Mouse (Mus musculus) hindbrain, embryonic 15.5 days (tissue): ENCODE measurements around the gene Crybb1. TPM values are rescaled to one million over a fixed set of nuclear protein-coding genes. Genes with fewer than 3 reads are reported as not detected.

ENCODE experiments used
- ATAC-seq: fragments of 200-750 bp; cut with Nextera tagmentation; 2 replicates; pipeline ENCODE4 v1.8.0; 2017; ENCODE audit warnings: low read depth, moderate number of reproducible peaks, moderate TSS enrichment; ENCODE audit not compliant: low FRiP score
- H3K27ac ChIP-seq: fragments of 300-500 bp; sonication (generic); replicated peaks from 2 replicates; pipeline ENCODE4 v1.5.1; 2015; ENCODE audit warnings: mild to moderate bottlenecking, inconsistent platforms
- H3K27me3 ChIP-seq: fragments of 300-500 bp; sonication (generic); 2 replicates; pipeline ENCODE4 v1.6.1; 2015; ENCODE audit warnings: control low read depth, inconsistent platforms
- H3K36me3 ChIP-seq: fragments of 300-500 bp; sonication (generic); 2 replicates; pipeline ENCODE4 v1.6.1; 2015; ENCODE audit warnings: control low read depth, inconsistent platforms
- H3K4me1 ChIP-seq: fragments of 300-500 bp; sonication (generic); replicated peaks from 2 replicates; pipeline ENCODE4 v1.6.1; 2015; ENCODE audit warnings: control low read depth, inconsistent platforms
- H3K4me2 ChIP-seq: fragments of 300-500 bp; sonication (generic); 2 replicates; pipeline ENCODE4 v1.6.1; 2015; ENCODE audit warnings: moderate library complexity, mild to moderate bottlenecking, inconsistent platforms
- H3K4me3 ChIP-seq: fragments of 300-500 bp; sonication (generic); 2 replicates; pipeline ENCODE4 v1.5.1; 2015; ENCODE audit warnings: mild to moderate bottlenecking, inconsistent platforms
- H3K9ac ChIP-seq: fragments of 300-500 bp; sonication (generic); 2 replicates; pipeline ENCODE4 v1.6.1; 2015; ENCODE audit warnings: inconsistent platforms
- H3K9me3 ChIP-seq: fragments of 300-500 bp; sonication (generic); 2 replicates; pipeline ENCODE4 v1.6.1; 2016; ENCODE audit warnings: control low read depth, inconsistent platforms
- WGBS: fragments of 180-500 bp; shearing (Covaris S2); methylation state at CpG from one replicate; pipeline ENCODE4 v1.1.7; 2015; 5-methylcytosine and 5-hydroxymethylcytosine counted together
- polyA plus RNA-seq: library from polyadenylated mRNA; unstranded; fragments of >200 nt; fragmentation: Nextera tagmentation; extraction: Ambion mirVana; gene quantifications from 2 replicates; pipeline ENCODE4 v1.2.1, GENCODE M21; 2015

The Crybb1 gene
- polyA plus RNA-seq, 1 experiment from 2014 or later = 5.3 TPM

DNA sequence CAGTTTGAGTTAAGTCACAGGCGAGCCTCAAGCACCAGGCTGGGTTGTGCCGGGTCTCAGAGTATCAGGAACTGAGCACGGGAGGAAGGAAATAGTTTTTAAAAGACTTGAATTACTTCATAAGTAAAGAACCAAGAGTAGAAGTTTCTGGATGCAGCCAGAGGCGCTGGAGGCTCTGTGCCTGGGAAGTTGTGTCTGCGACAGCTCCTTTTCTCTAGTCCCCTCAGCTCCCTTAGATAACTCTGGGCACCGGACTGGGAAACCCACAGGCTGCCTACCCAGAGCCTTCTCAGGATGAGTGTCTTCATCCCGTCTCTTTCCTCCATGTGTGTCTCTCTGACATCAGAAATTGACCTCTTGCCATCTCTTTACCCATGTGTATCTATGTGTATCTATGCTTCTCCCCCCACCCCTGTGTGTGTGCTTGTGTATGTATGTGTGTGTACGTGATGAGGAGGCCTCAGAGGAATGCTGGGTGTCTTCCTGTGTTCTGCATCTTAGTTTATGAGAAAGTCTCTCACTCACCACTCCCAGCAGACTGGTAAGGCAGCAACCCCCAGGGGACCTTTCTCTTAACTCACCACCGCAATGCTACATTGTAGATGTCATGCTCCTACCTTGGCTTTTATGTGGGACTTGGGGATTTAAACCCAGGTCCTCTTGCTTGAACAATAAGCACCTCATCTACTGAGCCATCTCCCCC, 27.3 kb downstream of the Crybb1 start:
- Histone ChIP-seq H3K4me2 (no peak overlapping the region), H3K27ac (no peak overlapping the region), H3K36me3 (no peaks in the 10 kb centered on the region), H3K4me1 (peaks cover 7% of the 10 kb centered on the region), H3K4me3 (no peak overlapping the region), H3K9me3 (no peaks in the 10 kb centered on the region), H3K27me3 (no peaks in the 10 kb centered on the region), H3K9ac (no peak overlapping the region)
- 83% methylated on average over 9 of the region's 9 CpGs for WGBS
- ATAC-seq = no peak

DNA sequence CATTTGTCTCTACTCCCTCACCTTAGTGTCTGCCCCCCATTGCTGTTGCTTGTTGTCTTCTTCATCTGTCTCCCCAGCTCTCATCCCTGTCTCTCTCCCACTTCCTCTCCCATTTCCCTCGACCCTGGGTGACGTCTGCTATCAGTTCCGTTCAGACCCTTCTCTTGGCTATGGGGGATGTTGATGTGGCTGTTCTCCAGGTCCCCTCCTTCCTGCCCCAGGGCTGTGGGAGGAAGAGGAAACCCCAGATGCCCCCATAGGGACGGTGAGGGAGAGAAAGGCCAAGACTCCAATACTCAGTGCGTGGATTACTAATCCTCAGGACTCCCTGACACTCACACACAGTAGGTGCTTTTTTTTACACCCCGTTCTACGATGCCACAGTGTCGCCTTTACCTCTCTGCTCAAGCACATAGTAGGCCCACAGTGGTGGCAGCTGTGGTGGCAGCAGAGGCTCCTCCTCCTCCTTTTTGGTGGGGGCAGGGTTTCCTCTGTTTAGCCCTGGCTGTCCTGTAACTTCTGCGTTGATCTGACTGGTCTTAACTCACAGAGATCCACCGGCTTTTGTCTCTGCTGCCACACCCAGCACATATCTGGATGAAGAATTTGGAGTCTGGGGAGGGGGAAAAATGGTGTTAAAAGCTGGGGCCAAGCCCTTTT, 28.1 kb downstream of the Crybb1 start:
- 80% methylated on average over 10 of the region's 10 CpGs for WGBS
- Histone ChIP-seq H3K36me3 (no peaks in the 10 kb centered on the region), H3K4me1 (peaks cover 4% of the 10 kb centered on the region), H3K9me3 (no peaks in the 10 kb centered on the region), H3K9ac (no peak overlapping the region), H3K4me2 (no peak overlapping the region), H3K27ac (no peak overlapping the region), H3K27me3 (no peaks in the 10 kb centered on the region), H3K4me3 (no peak overlapping the region)
- ATAC-seq = no peak

DNA sequence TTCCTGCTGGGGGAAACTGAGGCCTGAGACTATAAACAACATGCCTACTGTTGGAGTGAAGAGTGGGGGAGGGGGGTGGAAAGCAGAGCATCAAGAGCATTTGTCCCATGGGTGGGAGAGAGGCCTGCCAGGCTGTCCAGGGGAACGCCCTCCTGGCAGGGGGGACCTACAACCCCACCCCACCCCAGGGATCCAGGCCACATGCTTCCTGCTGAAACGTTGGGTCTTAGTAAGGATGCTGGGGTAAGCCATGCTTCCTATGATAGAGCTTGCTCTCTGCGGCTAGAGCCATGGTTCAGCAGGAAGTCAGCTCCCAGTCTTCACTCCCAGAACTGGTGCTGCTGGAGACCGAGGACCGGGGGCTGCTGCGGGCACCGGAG, 28.6 kb downstream of the Crybb1 start:
- H3K36me3 ChIP-seq = no peaks in the 10 kb centered on the region
- no peak for ATAC-seq
- no peak overlapping the region for H3K4me2 ChIP-seq
- H3K9me3 ChIP-seq = no peaks in the 10 kb centered on the region
- no peak overlapping the region for H3K4me3 ChIP-seq
- H3K4me1 ChIP-seq = peaks cover 4% of the 10 kb centered on the region
- WGBS = 84% methylated on average over 7 of the region's 7 CpGs
- H3K27me3 ChIP-seq = no peaks in the 10 kb centered on the region
- 0 out of 2 replicates have a peak overlapping the region, but pooled peaks have one; percentile 30 for H3K27ac ChIP-seq
- no peak overlapping the region for H3K9ac ChIP-seq

DNA sequence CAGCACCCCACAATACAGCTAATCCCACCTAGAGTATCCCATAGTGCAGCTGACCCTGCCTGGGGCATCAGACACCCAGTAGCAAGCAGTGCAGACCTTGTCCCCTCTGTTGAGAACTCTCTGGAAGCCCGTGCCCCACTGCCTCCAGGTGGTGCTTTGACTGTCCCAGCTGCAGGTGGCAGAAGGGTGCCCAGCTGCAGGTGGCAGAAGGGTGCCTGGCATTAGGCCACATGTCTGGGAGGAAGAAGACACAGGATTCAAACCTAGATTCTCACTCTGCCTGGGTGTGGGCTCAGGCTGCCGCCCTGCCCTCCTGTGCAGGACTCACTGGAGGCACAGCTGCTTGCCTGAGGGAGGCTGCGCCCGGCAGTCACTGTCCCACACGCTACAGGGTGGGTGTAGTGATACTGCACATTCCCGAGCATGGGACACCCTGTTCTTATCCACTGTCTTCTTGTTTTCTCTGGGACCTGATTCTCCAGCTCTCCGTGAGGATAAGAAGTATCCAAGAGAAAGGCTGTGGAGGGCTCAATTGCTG, 30.0 kb downstream of the Crybb1 start:
- H3K27me3 ChIP-seq = no peaks in the 10 kb centered on the region
- H3K9me3 ChIP-seq = no peaks in the 10 kb centered on the region
- no peak overlapping the region for H3K27ac ChIP-seq
- H3K4me1 ChIP-seq = peaks cover 4% of the 10 kb centered on the region; the same call in 1 of the 2 replicates
- no peak overlapping the region for H3K4me2 ChIP-seq
- H3K4me3 ChIP-seq = no peak overlapping the region
- no peak overlapping the region for H3K9ac ChIP-seq
- ATAC-seq = no peak
- 90% methylated on average over 7 of the region's 7 CpGs for WGBS
- H3K36me3 ChIP-seq = no peaks in the 10 kb centered on the region

DNA sequence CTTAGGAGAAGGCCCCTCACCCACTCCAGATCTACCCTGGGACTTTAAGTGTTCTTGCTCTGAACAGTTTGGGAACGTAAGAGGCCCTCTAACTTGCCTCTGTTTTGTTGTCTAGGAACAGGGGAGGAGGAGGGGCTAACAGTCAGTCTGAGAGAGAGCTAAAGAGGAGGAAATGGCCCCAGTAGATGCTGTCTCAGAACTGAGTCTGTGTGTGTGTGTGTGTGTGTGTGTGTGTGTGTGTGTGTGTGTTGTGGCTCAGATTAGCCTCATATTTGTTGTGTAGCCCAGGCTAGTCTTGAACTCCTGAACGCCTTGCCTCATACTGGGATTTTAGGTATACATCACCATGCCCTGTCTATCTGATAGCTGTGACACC, 31.0 kb downstream of the Crybb1 start:
- WGBS = 87% methylated on average over 2 of the region's 2 CpGs
- no peak overlapping the region for H3K27ac ChIP-seq
- no peaks in the 10 kb centered on the region for H3K36me3 ChIP-seq
- peaks cover 11% of the 10 kb centered on the region for H3K4me1 ChIP-seq
- no peak overlapping the region for H3K9ac ChIP-seq
- H3K4me2 ChIP-seq = no peak overlapping the region
- H3K4me3 ChIP-seq = no peak overlapping the region
- no peaks in the 10 kb centered on the region for H3K9me3 ChIP-seq
- H3K27me3 ChIP-seq = no peaks in the 10 kb centered on the region
- no peak for ATAC-seq

DNA sequence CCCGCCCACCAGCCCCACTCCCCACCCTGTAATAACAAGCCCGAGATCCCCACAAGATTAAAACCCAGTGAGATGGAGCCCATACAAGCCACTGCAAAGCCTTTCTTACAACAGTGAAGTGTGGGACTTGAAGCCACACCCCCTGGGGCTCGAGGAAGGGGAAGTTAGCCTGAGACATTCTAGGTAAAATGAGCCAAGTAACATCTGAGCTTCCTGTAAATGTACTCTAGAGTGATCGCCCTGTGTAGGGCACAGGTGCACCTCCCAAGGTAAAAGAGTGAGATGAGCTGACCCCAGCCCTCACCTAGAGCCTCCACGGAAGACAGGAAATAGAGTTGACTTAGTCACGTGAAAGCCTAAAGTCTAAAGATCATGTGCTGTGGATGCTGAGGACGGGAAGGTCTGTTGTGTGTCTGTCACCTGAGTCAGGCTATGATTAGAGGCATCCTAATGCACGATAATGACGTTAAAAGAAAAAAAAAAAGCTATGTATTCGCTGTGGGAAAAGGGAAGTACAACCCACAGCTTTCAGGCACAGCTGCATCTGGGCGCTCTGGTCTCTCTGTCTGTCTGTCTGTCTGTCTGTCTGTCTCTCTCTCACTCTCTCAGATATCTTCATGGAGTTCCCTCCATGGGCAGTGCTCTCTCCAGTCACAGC, 31.5 kb downstream of the Crybb1 start:
- no peak overlapping the region for H3K9ac ChIP-seq
- no peak overlapping the region for H3K27ac ChIP-seq
- no peaks in the 10 kb centered on the region for H3K36me3 ChIP-seq
- no peak overlapping the region for H3K4me3 ChIP-seq
- 84% methylated on average over 11 of the region's 11 CpGs for WGBS
- ATAC-seq = no peak
- H3K4me1 ChIP-seq = peaks cover 12% of the 10 kb centered on the region
- H3K4me2 ChIP-seq = no peak overlapping the region
- no peaks in the 10 kb centered on the region for H3K27me3 ChIP-seq
- H3K9me3 ChIP-seq = no peaks in the 10 kb centered on the region

DNA sequence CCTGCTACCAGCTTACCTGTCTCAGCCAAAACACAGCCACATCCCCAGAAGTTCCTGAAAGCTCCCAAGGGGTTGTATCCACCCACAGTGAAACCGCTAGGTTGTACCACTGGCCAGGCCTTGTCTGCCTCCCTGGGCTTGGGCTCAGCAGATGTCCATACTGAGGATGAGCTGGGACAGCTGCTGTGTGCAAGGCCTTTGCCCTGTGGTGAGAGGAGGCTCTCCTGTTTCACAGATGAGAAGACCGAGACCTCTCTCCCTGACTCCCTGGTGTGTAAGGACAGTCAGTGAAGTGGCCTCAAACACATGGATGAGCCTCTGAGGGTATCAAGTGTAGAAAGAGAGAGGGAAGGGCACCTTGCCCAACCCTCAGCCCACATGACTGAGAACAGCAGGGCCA, 32.0 kb downstream of the Crybb1 start:
- Histone ChIP-seq H3K36me3 (no peaks in the 10 kb centered on the region), H3K9me3 (no peaks in the 10 kb centered on the region), H3K27ac (no peak overlapping the region), H3K4me2 (no peak overlapping the region), H3K4me3 (no peak overlapping the region), H3K4me1 (peaks cover 8% of the 10 kb centered on the region; the same call in 1 of the 2 replicates), H3K27me3 (no peaks in the 10 kb centered on the region), H3K9ac (no peak overlapping the region)
- ATAC-seq = no peak
- 93% methylated on average over 2 of the region's 2 CpGs for WGBS

DNA sequence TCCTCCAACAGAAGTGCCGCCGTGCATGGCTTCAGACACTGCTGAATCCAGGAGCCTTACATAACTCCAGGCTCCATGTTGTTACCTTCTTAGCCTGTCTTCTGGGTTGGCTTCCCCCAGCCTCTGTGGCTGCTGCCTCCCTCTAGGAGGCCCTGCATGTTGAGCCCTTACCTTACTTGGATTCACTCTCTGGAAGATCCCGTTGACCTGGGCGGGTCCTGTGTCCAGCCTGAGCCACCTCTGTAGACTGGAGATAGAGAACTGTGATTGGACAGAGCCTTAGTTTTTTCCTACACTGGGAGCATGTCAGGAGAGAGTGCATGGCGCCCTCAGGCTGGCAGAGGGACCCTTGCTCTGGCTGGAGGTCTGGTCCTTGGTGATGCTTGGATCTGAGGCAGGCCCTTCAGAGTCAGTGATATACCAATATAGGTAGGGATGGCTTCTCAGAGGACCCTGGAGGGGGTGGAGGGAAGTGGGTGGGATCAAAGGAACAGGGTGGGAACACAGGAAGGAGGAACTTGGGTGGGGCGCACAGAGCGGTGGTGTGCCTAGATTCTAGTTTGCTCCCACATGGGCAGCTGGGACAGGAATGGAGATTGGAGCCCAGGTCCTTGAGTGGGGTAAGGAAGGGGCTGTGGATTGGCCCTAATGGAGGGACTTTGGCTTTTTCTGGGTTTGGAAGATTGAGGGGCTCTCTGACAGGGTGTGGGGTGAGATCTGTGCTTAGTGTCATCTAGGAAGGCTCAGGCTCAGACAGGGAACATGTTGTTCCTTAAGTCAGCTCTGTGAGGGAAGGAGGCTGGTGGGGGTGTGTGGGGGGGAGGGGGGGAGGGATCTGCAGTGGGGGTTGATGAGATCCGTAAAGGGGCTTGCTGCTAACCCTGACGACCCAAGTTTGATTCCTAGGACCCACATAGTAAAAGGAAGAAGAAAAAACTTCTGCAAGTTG, 32.9 kb downstream of the Crybb1 start:
- Histone ChIP-seq H3K27me3 (no peaks in the 10 kb centered on the region), H3K27ac (no peak overlapping the region), H3K4me1 (peaks cover 8% of the 10 kb centered on the region; the same call in 1 of the 2 replicates), H3K4me3 (no peak overlapping the region), H3K4me2 (no peak overlapping the region), H3K36me3 (no peaks in the 10 kb centered on the region), H3K9me3 (no peaks in the 10 kb centered on the region), H3K9ac (no peak overlapping the region)
- WGBS = 86% methylated on average over 9 of the region's 9 CpGs
- ATAC-seq = no peak

DNA sequence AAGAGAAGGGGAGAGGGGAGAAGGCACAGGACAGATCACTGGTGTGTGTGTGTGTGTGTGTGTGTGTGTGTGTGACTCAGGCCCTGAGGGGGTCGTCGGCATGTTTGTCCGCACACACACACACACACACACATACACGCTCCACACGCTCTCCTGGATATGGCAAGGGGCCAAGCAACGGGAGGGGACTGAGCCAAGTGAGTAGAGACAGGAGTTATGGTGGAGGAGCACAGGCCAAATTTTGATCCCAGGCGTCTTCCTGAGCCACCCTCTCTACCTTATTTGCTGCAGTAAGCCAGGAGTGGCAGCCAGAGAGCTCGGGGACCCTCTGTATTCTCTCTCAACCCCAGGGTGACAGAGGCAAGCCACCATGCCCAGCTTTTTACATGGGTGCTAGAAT, 33.6 kb downstream of the Crybb1 start:
- Histone ChIP-seq H3K9ac (no peak overlapping the region), H3K4me2 (no peak overlapping the region), H3K4me3 (no peak overlapping the region), H3K9me3 (no peaks in the 10 kb centered on the region), H3K27me3 (no peaks in the 10 kb centered on the region), H3K4me1 (peaks cover 8% of the 10 kb centered on the region; the same call in 1 of the 2 replicates), H3K27ac (no peak overlapping the region), H3K36me3 (no peaks in the 10 kb centered on the region)
- 59% methylated on average over 8 of the region's 8 CpGs for WGBS
- ATAC-seq = no peak

DNA sequence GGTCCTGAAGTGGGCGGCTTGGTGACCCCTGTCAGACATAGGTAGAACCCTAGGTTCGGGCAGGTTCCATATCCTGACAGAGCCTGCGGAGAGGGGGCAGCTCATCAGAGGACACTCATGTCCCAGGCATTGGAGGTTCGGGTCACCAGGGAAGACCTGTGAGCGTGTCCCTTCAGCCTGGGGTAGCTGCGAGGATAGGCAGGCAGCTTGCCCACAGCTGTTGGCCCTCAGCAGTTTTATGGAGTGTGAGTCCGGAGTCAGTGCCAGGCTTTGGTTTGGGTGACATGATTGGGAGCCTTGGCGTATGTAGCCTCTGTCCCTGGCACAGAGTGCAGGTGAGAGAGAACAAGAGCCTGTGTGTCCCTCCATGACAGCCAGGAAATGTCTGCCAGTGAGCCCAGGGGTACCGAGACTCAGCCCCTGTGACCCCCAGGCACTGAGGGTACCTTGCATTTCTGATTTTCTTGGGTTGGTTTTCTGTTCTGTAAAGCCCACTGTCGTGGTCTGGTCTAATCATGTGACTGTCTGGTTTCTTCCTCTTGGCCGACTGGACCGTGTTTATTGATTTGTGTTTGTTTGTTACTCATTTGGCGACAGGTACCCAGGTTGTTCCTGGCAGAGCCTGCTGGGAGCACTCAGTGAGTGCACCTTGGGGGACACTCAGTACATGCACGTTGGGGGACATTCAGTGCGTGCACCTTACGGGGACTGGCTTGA, 34.4 kb downstream of the Crybb1 start:
- Histone ChIP-seq H3K27me3 (no peaks in the 10 kb centered on the region), H3K9me3 (no peaks in the 10 kb centered on the region), H3K27ac (no peak overlapping the region), H3K9ac (no peak overlapping the region), H3K4me3 (no peak overlapping the region), H3K4me1 (peaks cover 13% of the 10 kb centered on the region; the same call in 1 of the 2 replicates), H3K4me2 (no peak overlapping the region), H3K36me3 (no peaks in the 10 kb centered on the region)
- ATAC-seq = no peak
- 84% methylated on average over 16 of the region's 16 CpGs for WGBS

DNA sequence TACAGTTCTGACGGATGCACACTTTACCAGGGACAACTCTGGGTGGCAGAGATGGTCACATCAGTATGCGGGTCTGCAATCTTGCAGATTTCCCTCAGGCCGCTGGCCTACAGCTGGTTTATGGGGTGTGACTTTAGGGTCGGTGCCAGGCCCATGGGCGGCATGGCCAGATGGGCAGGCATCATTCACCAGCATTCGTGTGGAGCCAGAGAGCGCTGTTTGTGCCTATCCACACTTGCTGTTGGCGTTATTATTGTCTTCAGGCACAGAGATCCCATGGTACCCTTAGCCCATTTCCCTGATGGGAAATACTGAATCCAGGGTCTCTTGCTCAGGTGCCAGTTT, 34.9 kb downstream of the Crybb1 start:
- no peak for ATAC-seq
- H3K27me3 ChIP-seq = no peaks in the 10 kb centered on the region
- H3K9ac ChIP-seq = no peak overlapping the region
- no peaks in the 10 kb centered on the region for H3K9me3 ChIP-seq
- H3K27ac ChIP-seq = no peak overlapping the region
- WGBS = 81% methylated on average over 8 of the region's 8 CpGs
- no peak overlapping the region for H3K4me2 ChIP-seq
- peaks cover 15% of the 10 kb centered on the region; the same call in 1 of the 2 replicates for H3K4me1 ChIP-seq
- no peaks in the 10 kb centered on the region for H3K36me3 ChIP-seq
- H3K4me3 ChIP-seq = no peak overlapping the region
